Mouse (Mus musculus): Measurements from ENCODE around the gene Ccdc80.

The Ccdc80 gene

DNA sequence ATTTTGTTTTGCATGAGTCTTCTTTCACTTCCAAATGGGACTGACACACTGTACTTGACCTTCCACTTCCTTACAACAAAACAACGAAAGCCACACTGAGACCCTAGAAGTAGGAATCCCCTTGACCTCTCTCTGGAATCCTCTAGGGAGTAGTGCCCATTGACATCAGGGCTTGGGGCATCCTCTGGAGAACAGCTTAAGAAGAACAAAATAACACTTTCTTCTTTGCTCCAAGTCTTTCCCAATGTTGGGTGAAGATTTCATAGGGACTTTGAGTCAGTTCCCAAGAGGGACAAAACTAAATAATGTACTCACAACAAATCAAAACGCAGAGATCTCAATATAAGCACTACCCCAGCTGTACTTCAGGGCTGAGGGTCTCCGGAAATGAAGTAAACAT is 25.6 kb downstream of the Ccdc80 start:
- DNase-seq = no peak

DNA sequence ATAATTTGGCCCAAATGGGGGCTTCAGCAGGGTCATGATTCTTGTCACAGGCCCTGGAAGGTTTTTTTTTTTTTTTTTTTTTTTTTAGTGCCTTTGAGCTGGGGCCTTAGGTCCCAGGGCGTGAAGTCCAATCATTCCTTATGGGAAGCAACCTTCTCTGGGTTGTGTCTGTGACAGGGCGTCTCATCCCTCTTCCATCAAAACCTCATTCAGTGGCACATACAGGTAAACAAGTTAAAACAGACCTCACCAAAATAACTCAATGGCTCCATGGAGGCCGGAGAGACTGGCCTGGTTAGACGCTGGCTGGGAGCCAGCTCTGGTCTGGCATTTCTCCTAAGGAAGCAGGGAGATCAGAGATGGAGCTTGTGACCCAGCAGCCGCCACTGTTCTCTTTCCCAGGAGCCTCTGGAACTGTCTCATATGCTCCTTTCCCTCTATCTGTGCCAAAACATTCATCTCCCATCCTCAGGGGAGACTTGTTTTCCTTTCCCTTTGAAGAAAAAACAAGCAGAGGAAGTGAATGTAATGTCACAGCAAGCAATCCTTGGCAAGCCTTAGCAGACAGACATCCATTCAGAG is 27.7 kb downstream of the Ccdc80 start:
- no peak for DNase-seq

DNA sequence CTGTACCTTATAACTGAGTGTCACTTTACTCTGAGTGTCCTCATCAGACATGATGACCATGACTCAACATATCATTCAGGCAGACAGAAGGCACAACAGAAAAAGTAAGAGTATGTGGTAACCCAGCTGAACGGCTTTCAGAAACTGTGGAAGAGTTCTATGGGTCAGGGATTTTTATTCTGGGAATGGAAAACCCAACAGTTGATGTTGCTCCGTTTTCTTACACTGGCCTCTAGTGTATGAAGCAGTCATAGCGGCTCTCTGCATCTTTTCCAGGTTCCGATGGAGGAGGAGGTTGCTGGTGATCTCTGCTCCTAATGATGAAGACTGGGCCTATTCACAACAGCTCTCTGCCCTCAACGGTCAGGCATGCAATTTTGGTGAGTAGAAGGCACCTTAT is 29.4 kb downstream of the Ccdc80 start:
- DNase-seq = no peak

DNA sequence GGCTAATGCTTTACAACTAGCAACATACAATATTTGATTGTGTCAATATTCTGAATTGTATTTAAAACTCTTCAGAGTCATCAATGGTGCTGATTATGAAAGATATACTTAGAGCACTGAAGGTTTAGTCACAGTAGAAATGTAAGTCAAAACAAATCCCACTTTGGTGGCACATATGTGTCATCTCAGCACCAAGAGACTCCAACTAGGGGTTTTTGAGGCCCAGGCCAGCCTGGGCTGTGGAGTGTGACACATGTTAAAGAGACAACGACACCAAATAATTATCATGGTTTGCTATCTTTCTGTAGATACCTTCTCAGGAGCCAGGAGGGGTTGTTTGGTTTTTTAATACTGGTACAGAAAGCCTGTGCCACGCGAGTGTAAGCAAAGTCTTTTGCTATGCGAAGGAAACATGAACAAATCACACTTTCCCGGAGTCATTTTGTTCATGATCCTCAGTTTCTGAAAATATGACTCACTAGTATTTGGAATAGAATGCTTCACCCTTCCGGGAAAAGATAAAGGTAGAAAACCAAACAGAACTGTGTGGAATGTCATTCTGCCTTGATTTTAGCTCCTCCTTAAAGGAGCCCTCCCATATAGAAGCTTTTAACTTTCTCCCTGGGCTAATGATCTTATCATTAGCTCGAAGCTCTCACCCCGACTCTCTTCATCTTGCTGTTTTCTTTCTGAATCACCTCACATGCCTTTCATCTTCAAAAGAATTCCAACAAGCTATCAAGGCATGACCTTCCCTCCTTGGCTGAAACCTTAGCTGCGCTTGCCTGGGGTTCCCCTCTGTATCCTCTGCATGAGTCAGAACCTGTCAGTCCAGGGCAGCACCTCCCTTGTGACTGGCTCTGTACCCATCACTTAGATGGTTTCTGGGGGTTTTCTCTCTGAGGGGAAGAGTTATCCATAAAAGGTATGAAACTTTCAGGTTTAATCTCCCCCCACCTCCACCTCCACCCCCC is 31.3 kb downstream of the Ccdc80 start:
- DNase-seq = no peak

DNA sequence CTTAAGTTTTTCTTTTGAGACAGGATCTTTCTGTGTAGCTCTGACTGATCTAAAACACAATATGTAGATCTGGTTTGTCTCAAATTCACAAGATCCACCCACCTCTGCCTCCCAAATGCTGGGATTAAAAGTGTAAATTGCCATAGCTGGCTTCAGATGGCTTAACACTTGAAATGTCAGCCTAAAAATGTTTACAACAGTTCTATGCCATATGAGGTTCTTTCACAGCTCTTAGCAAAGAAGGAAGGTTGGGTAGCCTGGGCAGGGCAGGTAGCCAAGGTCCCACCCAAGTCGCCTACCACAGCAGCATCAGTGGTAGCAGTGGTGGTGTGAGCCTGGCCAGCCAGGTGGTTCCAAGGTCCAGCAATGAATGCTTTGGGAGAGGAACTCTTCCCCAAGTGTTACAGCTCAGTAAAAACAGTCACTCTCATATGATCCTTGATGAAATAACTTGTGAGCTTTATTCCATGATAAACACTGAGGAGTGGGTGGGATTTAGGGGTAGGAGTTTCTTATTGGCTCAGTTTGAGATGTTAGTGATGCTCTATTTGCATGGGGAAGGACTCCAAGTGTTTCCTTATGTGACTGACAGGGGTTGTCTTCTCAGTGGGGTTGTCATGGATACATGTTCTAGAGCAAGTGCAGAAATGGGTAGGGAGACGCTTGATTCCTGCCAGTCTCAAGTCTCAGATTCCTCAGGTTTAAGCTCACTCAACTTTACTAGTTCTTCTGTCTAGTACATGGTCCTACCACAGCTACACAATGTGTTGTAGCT is 34.9 kb downstream of the Ccdc80 start:
- no peak for DNase-seq

DNA sequence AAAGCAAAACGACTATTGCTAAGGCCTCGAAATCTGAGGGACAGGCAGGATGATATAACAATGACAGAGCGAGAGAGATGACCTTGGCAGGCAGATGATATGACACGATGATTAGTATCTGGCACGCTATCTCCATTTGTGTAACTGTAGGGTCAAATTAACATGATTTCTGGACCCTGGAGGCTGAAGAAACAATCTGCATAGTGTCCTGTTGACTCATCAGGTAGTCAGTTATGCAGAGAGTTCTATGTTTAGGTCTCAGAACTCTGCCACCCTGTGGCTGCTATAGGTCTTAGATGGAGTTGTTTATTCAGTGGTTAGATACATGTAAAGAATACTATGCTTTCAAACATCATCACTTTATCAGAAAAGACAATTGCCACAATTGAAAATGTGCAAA is 48.5 kb downstream of the Ccdc80 start:
- DNase-seq = no peak

DNA sequence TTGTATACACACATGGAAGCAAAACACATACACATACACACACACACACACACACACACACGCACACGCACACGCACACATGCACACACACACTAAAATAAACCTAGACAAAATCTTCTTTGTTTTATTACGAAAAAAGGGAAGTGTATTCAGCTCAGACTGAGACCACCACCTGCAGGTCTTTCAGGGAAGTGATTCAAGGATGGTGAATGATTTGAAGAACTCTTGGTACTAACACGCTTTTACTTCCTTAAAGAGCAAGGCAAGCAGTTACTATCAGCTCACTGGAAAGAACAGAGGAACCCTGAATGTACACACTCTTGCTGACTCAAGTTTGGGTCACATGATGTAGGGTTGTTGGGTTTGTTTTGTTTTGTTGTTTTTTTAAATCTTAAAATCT is 49.4 kb downstream of the Ccdc80 start:
- no peak for DNase-seq

DNA sequence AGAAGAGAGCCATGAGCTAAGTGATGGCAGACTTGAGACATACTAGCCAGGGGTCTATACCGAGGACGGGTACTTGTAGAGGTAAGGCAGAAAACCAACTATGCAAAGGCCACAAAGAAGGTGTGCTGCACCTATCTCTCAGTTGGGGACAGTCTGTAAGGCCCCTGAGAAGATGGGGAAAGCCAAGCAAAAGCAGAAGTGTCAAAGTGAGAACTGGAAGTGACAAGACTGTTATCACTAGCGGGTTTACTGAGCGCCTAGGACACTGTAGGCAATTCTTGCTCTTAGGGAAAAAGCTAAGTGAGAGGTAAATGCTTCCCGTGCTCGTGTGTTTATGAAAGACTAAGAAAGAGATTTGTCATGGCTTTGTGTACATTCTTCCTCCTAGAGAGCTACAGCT is 51.9 kb downstream of the Ccdc80 start:
- DNase-seq = no peak

DNA sequence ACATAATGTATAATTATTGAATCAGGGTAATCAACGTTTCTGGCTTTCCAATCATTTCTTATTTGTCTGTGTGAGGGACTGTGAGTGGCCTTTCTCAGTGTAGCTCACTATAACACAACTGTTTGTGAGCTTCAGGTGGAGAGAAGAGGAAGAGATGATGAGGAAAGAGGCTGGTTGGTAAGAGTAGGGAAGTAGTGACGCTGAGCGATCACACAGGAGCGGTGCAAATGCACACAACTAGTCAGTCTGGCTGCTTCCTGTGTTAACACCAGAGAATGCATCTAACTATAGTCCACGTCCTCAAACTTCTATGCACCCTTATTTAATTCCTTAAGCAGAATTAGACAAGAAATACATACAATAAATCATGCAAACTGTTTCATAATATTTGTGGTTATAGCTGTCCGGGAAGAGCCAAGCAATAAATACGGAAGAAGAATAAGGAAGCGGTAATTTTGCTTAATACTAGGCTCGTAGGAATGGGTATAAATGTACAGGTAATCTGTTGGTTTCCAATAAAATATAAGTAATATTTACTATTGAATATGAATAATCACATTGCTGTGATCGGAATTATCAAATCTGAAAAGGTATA is 55.4 kb downstream of the Ccdc80 start:
- no peak for DNase-seq

DNA sequence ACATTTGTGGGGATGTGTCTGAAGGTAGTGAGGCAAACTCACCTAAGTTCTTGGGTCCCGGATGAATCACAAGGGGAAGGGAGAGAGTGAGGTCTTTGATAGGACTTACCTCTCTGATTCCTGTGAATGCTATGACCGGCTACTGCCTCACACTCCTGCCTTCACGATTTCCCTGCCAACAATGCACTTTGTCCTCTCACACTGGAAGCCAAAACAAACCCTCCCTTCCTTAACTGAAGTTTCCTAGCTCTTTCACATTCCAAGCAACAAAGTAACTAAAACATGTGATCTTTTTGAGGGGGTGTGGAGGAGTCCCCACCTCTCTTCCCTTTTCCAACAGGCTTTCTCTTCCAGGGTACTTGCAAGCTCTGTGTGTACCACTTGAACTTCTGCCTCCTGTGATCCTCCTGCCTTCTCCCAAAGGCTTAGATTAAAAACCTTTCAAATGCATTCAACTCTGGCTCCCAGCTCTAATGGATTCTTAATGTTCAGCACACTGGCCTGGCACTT is 61.6 kb downstream of the Ccdc80 start:
- no peak for DNase-seq

DNA sequence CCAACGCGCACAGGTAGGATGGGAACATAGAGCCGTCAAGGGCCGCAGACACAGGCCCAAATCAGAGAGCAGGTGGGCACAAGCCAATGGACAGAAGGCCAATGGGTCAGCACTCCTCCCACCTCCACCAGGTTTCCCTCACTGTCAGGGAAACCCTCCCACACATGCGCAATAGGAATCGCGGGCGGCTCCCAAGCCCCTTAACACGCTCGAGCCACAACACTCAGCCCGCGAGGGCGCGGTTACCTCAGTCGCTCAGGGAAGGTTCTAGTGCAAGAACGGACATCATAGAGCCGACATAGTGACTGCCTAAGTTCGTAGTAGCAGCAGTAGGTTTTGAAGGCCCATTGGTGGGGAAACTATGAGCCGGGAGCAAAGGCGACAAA is 64.9 kb downstream of the Ccdc80 start:
- DNase-seq = peak; percentile 79

DNA sequence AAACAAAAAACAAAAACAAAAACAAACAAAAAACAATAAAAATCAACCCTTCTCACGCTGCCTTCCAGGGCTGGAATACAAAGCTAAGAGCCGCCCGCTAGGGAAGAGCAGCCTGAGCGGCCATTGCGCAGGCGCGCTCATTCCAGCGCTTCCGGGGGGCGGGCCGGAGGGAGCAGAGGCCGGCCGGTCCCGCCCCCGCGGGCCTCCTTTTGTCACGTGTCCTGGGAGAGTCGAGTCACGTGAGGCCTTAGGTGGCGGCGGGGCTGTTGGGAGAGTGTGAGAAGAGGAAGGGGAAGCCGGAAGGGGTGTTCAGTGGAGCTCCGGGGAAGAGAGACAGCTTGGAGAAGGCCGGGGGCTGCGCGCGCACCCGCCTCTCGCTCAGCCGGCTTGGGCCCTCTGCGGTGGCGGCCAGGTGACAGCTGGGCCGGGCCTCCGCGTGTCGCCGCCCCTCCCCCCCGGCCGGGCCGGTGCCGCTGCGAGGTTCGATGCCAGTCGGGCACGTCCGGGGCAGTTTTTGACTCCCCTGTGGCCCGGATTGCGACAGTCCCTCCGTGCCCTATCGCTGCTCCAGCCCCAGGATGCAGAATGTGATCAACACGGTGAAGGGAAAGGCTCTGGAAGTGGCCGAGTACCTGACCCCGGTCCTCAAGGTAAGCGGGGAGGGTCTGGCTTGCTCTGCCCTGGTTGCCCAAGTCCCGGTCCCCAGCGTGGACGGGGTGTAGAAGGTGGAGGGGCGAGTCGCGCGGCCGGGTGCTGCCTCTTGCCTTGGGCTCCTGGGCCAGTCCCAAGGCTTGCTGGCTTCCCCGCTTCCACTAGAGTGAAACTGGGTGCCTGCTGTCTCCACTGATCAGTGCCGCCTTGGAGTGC is 65.6 kb downstream of the Ccdc80 start, which contains the start of the genes Slc35a5 and Atg3:
Gene Slc35a5, minus strand, starts transcription at position 185 of the 867 bp plus-strand sequence.
Gene Atg3, plus strand, starts transcription at position 264 of the 867 bp plus-strand sequence.
- DNase-seq = peak; percentile 98

DNA sequence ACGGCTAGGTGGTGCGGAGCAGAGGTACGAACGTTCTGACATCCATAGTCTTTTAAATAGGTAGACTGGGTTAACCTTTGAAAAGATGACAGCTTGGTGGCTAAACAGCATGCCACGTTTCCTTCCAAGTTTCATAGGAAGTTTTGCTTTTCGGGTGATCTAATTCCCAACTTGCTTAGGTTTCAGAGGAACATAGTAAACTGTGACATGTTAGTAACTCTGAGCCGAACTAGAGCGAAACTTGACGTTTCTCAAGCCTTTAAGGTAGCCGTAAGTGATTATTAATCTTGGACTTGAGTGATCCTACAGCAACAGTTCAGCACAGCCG is 66.2 kb downstream of the Ccdc80 start:
- DNase-seq = no peak
